Mouse (Mus musculus): ENCODE measurements around the gene Ppp1r3e. TPM values are rescaled to one million over a fixed set of nuclear protein-coding genes. Genes with fewer than 3 reads are reported as not detected.

Gene Ppp1r3e
- 14.7 and 18.0 TPM in 2 replicates for polyA plus RNA-seq (2012; rRNA removed)

GRCm38 (mm10) chr14:54877048-54877715, at the start of gene Ppp1r3e:
Gene Ppp1r3e (minus strand): TSS chr14:54877550.

GRCm38 (mm10) chr14:54925349-54926342, 48.3 kb upstream of the Ppp1r3e start, which contains the start of gene Efs:
Gene Efs (minus strand): TSS chr14:54926126.

GRCm38 (mm10) chr14:54912886-54913285, 35.5 kb upstream of the Ppp1r3e start, which contains the start of gene Slc22a17:
Gene Slc22a17 (minus strand): TSS chr14:54913132.

GRCm38 (mm10) chr14:54892200-54892599, 14.8 kb upstream of the Ppp1r3e start, which contains the start of gene Pabpn1:
Gene Pabpn1 (plus strand): TSS chr14:54892500.

GRCm38 (mm10) chr14:54883154-54884021, 6.0 kb upstream of the Ppp1r3e start, which contains the start of the genes Bcl2l2 and Gm20521:
Gene Bcl2l2 (plus strand): TSS chr14:54883377.
Gene Gm20521 (plus strand): TSS chr14:54883441.

GRCm38 (mm10) chr14:54870861-54871260, 6.5 kb downstream of the Ppp1r3e start, which contains the start of gene Homez:
Gene Homez (minus strand): TSS chr14:54870961.

Other genes starting within 250 kb of the Ppp1r3e start
- not detected in 2 replicates for gene Gm17606, start 236.6 kb downstream of the Ppp1r3e start, polyA plus RNA-seq (2012; rRNA removed)
- 58.5 and 72.3 TPM in 2 replicates for gene Cdh24, start 236.2 kb downstream of the Ppp1r3e start, polyA plus RNA-seq (2012; rRNA removed)
- gene 1700123O20Rik, start 191.3 kb downstream of the Ppp1r3e start, polyA plus RNA-seq (2012; rRNA removed), result 70.3 and 72.1 TPM in 2 replicates
- 356 and 358 TPM in 2 replicates for gene Acin1, start 190.6 kb downstream of the Ppp1r3e start, polyA plus RNA-seq (2012; rRNA removed)
- gene Gm29776, start 178.7 kb downstream of the Ppp1r3e start, polyA plus RNA-seq (2012; rRNA removed), result 0.09 and 0.20 TPM in 2 replicates
- gene Cebpe, start 165.4 kb downstream of the Ppp1r3e start, polyA plus RNA-seq (2012; rRNA removed), result 0.16 and 0.17 TPM in 2 replicates
- gene Slc7a8, start 95.6 kb downstream of the Ppp1r3e start, polyA plus RNA-seq (2012; rRNA removed), result 9.6 and 9.9 TPM in 2 replicates
- gene Rnf212b, start 63.4 kb downstream of the Ppp1r3e start, polyA plus RNA-seq (2012; rRNA removed), result not detected in 2 replicates
- 8.5 and 9.0 TPM in 2 replicates for gene Homez, start 6.6 kb downstream of the Ppp1r3e start, polyA plus RNA-seq (2012; rRNA removed)
- 47.4 and 48.0 TPM in 2 replicates for gene Bcl2l2, start 5.8 kb upstream of the Ppp1r3e start, polyA plus RNA-seq (2012; rRNA removed)
- 0.39 and 0.41 TPM in 2 replicates for gene Gm20521, start 5.9 kb upstream of the Ppp1r3e start, polyA plus RNA-seq (2012; rRNA removed)
- 736 and 777 TPM in 2 replicates for gene Pabpn1, start 14.9 kb upstream of the Ppp1r3e start, polyA plus RNA-seq (2012; rRNA removed)
- 504 and 538 TPM in 2 replicates for gene Slc22a17, start 35.6 kb upstream of the Ppp1r3e start, polyA plus RNA-seq (2012; rRNA removed)
- gene Efs, start 48.6 kb upstream of the Ppp1r3e start, polyA plus RNA-seq (2012; rRNA removed), result 33.6 and 38.5 TPM in 2 replicates
- gene Il25, start 55.1 kb upstream of the Ppp1r3e start, polyA plus RNA-seq (2012; rRNA removed), result 0.35 and 0.47 TPM in 2 replicates
- 3.6 and 8.9 TPM in 2 replicates for gene Cmtm5, start 58.7 kb upstream of the Ppp1r3e start, polyA plus RNA-seq (2012; rRNA removed)
- gene Myh6, start 89.4 kb upstream of the Ppp1r3e start, polyA plus RNA-seq (2012; rRNA removed), result 0.21 and 0.36 TPM in 2 replicates
- not detected in 2 replicates for gene Gm17428, start 99.4 kb upstream of the Ppp1r3e start, polyA plus RNA-seq (2012; rRNA removed)
- gene Myh7, start 117.1 kb upstream of the Ppp1r3e start, polyA plus RNA-seq (2012; rRNA removed), result 5.9 and 18.0 TPM in 2 replicates
- 56.3 and 58.2 TPM in 2 replicates for gene Ngdn, start 137.9 kb upstream of the Ppp1r3e start, polyA plus RNA-seq (2012; rRNA removed)
- 16.4 and 19.1 TPM in 2 replicates for gene Zfhx2, start 214.8 kb upstream of the Ppp1r3e start, polyA plus RNA-seq (2012; rRNA removed)
- 17.4 and 19.9 TPM in 2 replicates for gene Thtpa, start 217.2 kb upstream of the Ppp1r3e start, polyA plus RNA-seq (2012; rRNA removed)
- 15.2 and 17.0 TPM in 2 replicates for gene Ap1g2, start 229.0 kb upstream of the Ppp1r3e start, polyA plus RNA-seq (2012; rRNA removed)
- 123 and 132 TPM in 2 replicates for gene Jph4, start 239.4 kb upstream of the Ppp1r3e start, polyA plus RNA-seq (2012; rRNA removed)